Mouse (Mus musculus): ENCODE data around the gene Alox5ap. TPM values are rescaled to one million over a fixed set of nuclear protein-coding genes. Genes with fewer than 3 reads are reported as not detected.

Alox5ap gene
- polyA plus RNA-seq, 1 experiment from 2014 or later = 17.9 TPM

DNA sequence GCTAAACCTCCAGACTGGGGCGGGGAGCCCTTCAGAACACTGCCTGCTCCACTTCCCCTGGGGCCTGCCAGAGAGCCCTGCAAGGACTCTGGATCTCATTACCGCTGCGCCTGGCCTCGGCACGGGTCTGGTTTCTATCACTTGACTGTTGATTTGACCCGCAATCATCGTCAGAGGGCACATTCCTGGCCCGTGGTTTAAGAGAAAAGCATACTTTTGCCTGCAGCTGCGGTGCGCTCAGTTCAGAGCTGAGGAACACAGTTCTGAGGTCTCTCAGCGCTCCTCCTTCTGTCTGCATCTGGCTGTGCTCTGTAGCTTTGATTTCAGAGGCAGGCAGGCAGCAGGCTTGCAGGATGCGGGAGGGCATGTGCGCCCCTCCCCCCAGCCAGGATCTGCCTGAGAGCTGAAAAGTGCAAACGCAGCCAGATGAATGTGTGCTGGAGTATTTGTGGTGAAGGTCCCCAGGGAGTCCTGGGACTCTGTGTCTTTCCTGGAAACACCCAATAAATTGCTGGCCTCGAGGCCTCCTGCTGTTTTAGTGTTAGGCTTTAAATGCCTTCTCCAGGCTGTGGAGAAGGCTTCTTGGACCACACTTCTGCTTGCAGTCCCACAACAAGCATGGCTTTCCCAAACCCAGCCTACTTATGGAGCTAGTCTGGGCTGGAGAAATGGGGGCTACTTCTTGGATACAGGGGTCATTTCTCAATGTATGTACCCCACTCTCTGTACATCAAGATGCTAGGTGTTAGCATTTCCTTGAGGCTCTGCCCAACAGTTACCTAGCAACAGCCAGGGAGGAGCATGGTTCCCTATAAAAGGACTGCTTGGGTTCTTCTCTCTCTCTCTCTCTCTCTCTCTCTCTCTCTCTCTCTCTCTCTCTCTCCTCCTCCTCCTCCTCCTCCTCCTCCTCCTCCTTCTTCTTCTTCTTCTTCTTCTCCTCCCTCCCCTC is 56.2 kb downstream of the Alox5ap start:
- Histone ChIP-seq H3K4me2 (peak overlapping the region; percentile 34), H3K36me3 (no peaks in the 10 kb centered on the region), H3K27ac (0 out of 2 replicates have a peak overlapping the region, but pooled peaks have one; percentile 53), H3K27me3 (replicated peaks) (peaks cover 50% of the 10 kb centered on the region), H3K9ac (no peak overlapping the region), H3K9me3 (replicated peaks) (no peaks in the 10 kb centered on the region), H3K4me3 (no peak overlapping the region), H3K4me1 (peaks cover 13% of the 10 kb centered on the region)
- peak; percentile 54 for ATAC-seq
- 6% methylated on average over 15 of the region's 15 CpGs for WGBS (ENCODE audit: insufficient replicate concordance)

DNA sequence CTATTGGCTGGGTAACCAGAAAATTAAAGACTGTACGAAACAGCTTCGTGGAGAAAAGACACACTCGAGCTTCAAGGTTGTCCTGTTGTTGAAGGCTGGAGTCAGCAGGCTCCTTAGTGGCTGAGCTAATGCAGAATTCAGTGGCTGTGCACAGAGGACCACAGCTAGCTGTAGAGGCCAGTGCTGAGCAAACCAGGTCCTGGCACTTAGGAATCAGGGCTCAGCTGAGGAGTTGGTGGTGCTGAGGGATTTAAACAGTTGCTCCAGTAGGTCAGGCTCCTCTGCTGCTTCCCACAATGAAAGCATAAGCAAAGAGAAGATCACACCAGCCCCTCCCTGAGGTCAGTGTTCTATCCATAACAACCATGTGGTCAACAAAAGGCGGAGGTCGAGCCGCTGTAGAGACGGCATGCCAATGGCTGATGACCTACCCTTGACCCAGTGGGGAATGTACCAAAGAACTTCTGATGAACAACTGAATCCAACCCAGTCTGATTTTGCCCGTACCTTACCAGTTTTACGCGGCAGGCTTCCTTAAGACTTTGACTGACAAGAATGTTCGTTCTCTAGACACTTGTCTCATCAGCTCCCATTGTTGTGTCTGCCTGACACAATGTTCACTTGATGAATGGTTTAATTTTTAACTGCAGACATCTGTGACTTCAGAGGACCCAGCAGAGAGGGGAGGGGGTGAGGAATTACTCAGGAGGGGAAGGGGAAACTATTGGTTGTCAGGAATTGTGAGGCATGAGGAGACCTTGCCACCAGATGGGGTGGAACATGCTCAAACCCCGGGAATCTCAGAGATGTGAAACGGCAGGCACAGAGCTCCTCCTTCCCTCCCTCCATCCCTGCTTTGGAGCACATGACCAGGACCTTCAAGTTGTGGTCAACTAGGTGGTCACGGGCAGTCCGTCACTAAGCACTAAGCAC is 57.6 kb downstream of the Alox5ap start:
- Histone ChIP-seq H3K4me3 (no peak overlapping the region), H3K27ac (no peak overlapping the region), H3K4me1 (peaks cover 13% of the 10 kb centered on the region), H3K9me3 (replicated peaks) (no peaks in the 10 kb centered on the region), H3K27me3 (replicated peaks) (peaks cover 46% of the 10 kb centered on the region), H3K9ac (no peak overlapping the region), H3K36me3 (no peaks in the 10 kb centered on the region), H3K4me2 (peak overlapping the region; percentile 17; the same call in 1 of the 2 replicates)
- WGBS (ENCODE audit: insufficient replicate concordance) = 51% methylated on average over 15 of the region's 15 CpGs
- ATAC-seq = peak; percentile 28; the same call in 1 of the 2 replicates

DNA sequence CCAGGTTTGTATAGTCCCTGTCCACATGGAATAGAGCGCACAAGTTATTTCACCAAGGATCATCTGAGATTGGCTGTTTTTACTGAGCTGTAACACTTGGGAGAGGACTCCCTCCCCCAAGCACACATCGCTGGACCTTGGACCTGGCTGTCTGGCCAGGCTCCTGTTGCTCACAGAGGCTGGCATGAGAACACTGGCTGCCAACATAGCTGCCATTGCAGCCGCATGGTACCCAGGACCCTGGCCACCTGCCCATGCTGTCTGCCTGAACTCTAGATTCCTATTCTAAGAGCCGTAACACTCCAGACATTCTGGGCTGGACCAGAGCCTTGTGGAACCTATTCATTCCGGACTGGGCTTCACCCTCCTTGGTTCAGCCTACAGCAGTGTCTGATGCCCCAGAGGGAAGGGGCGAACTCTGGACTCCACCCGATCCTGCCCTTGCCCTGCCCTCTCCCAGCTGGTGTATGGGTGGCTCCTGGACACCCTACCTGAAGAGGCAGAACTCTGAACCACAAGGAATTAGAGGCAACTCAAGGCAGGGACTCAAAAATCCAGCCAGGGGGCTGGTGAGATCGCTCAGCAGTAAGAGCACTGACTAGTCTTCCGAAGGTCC is 58.5 kb downstream of the Alox5ap start:
- Histone ChIP-seq H3K9me3 (replicated peaks) (no peaks in the 10 kb centered on the region), H3K4me1 (peaks cover 13% of the 10 kb centered on the region), H3K4me2 (no peak overlapping the region), H3K36me3 (no peaks in the 10 kb centered on the region), H3K27ac (no peak overlapping the region), H3K27me3 (replicated peaks) (peaks cover 45% of the 10 kb centered on the region), H3K4me3 (no peak overlapping the region), H3K9ac (no peak overlapping the region)
- ATAC-seq = no peak
- 74% methylated on average over 9 of the region's 9 CpGs for WGBS (ENCODE audit: insufficient replicate concordance)

DNA sequence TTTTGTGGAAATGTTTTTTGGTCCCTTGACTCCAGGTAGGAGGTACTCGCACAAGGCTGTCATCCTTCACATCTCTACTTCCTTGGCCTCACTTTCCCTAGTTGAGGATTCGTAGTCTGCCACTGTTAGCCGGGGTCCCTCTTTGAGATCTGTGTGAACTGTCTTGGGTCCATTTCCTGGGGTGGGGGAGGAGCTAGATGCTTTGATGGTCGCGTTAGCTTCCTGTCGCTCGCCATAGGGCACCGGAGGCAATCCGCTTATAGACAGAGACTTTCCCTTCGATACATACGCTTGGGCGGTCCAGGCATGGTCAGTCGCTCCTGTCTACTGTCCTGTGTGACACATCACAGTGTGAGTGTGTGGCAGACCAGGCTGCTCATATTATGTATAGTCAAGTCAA is 60.2 kb downstream of the Alox5ap start:
- ATAC-seq = no peak
- Histone ChIP-seq H3K36me3 (no peaks in the 10 kb centered on the region), H3K9me3 (replicated peaks) (no peaks in the 10 kb centered on the region), H3K4me1 (peaks cover 13% of the 10 kb centered on the region), H3K27me3 (replicated peaks) (peaks cover 33% of the 10 kb centered on the region), H3K4me3 (no peak overlapping the region), H3K9ac (no peak overlapping the region), H3K27ac (no peak overlapping the region), H3K4me2 (no peak overlapping the region)
- WGBS (ENCODE audit: insufficient replicate concordance) = 40% methylated on average over 13 of the region's 13 CpGs

DNA sequence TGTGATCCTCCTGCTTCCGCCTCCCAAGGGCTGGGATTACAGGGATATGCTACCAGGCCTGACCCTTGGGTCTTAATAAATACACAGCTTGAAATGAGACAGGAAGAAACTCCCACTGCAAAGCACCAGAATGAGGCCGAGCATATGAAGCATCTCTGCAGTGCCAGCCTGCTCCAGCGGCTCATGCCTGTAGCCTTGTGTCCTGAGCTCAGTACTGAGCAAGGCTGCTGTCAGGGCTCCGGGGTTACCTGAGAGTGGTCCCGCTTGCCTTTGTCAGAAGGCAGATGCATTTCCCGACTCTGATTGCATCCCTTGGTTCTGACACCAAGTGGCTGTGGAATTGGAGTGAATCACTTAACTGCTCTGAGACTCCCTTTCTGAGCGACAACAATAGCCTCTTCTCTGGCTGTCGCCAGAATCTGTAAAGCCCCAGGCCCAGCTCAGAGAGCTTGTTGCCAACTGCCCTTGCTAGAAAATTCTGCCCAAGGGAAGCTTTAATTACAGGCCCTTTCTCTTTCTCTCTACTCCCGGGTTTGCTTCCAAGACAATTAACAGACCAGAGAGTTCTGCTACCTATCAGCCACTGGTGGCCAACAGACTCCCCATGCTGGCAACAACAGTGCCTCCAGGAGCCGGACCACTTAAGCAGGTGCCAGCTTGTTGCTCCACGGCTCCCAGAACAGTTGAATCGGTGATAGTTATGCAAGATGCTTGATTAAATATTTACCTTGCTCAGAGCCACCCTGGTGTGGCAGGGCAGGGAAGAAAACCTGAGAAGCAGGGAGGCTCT is 64.7 kb downstream of the Alox5ap start:
- no peak overlapping the region for H3K27ac ChIP-seq
- 62% methylated on average over 12 of the region's 12 CpGs for WGBS (ENCODE audit: insufficient replicate concordance)
- no peak overlapping the region for H3K4me2 ChIP-seq
- peaks cover 3% of the 10 kb centered on the region; the same call in 1 of the 2 replicates for H3K27me3 ChIP-seq (replicated peaks)
- H3K4me1 ChIP-seq = peaks cover 27% of the 10 kb centered on the region
- no peak for ATAC-seq
- no peaks in the 10 kb centered on the region for H3K36me3 ChIP-seq
- H3K4me3 ChIP-seq = no peak overlapping the region
- no peaks in the 10 kb centered on the region for H3K9me3 ChIP-seq (replicated peaks)
- H3K9ac ChIP-seq = no peak overlapping the region

DNA sequence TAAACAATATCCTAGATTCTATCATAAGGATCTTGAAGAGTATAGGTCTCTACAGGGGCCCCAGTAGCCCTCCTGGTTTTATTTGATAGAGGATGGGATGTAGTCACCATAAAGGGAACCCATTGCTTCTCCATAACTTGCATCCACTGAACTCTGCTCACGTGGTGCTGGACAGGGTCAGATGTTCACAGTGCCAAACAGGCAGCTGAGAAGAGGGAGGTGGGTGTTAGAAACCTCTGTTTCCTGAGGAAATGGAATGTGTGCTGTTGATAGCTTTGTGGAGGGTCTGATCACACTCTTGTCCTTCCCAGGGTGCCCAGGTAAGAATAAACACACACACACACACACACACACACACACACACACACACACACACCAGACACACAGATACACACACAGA is 66.0 kb downstream of the Alox5ap start:
- H3K4me3 ChIP-seq = no peak overlapping the region
- no peak overlapping the region for H3K4me2 ChIP-seq
- peaks cover 28% of the 10 kb centered on the region for H3K4me1 ChIP-seq
- no peak overlapping the region for H3K27ac ChIP-seq
- H3K36me3 ChIP-seq = no peaks in the 10 kb centered on the region
- 0 out of 2 replicates have a peak, but pooled peaks cover 2% of the 10 kb centered on the region for H3K27me3 ChIP-seq (replicated peaks)
- no peak overlapping the region for H3K9ac ChIP-seq
- ATAC-seq = no peak
- H3K9me3 ChIP-seq (replicated peaks) = no peaks in the 10 kb centered on the region
- WGBS (ENCODE audit: insufficient replicate concordance) = 13% methylated on average over 1 of the region's 1 CpGs

DNA sequence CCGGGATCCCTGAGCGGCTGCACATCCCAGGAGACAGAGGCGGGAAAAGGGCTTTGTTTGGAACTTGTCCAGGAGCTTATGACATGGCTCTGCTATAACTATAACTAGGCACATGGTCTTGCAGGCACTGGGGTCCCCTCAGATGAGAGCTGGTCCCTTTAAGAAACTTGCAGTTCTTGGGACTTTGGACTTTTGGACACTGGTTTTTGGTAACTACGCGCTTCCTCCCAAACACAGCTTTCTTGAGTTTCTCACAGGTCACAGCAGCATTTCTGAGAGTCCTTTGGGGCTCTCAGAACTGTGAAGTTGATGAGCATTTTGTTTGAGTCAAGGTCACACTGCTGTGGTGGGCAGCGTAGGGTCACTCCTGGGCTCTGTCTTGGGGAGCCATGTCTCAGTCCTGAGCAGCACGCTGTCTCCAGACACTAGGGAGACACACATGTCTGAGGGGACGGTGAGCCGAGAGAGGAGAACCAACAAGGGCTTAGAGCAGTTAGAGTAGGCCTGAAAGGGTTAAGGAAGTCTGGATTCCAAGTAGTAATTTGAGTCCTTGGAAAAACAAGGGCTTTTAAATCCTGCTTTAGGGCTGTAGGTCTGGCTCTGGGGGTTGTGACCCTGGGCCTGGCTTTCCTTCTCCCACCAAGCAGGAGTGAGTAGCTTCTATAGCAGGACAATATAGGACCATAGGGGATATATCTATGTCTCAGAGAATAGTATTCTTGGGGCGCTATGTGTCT is 67.0 kb downstream of the Alox5ap start:
- 76% methylated on average over 10 of the region's 10 CpGs for WGBS (ENCODE audit: insufficient replicate concordance)
- H3K4me2 ChIP-seq = no peak overlapping the region

DNA sequence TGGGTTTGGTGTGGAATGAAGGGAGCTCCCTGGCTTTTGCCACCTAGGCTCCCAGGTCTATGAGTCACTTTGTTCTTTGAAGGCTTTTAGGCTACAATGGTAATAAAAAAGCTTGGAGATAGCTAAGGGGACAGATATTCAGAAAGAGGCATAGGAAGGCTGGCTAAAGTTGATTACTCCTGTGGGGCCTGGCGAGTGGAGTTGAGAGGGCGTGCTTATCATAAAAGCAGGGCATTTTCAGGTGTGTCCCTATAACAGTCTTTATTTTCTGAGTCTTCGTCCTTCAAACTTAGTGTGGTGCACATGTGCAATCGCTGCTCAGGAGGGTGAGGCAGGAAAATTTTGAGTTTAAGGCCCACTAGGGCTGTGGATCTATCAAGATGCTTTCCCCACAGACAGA is 68.2 kb downstream of the Alox5ap start:
- Histone ChIP-seq H3K4me1 (peaks cover 28% of the 10 kb centered on the region), H3K9me3 (replicated peaks) (no peaks in the 10 kb centered on the region), H3K27me3 (replicated peaks) (no peaks in the 10 kb centered on the region; the same call in 1 of the 2 replicates), H3K27ac (peak overlapping the region; percentile 59; the same call in 1 of the 2 replicates), H3K36me3 (no peaks in the 10 kb centered on the region), H3K9ac (no peak overlapping the region), H3K4me3 (no peak overlapping the region), H3K4me2 (no peak overlapping the region)
- ATAC-seq = peak; percentile 73
- 29% methylated on average over 4 of the region's 4 CpGs for WGBS (ENCODE audit: insufficient replicate concordance)

More for the DNA sequence above, 67.0 kb downstream of the Alox5ap start:
- Histone ChIP-seq H3K27ac (no peak overlapping the region), H3K9me3 (replicated peaks) (no peaks in the 10 kb centered on the region), H3K9ac (no peak overlapping the region), H3K4me3 (no peak overlapping the region), H3K4me1 (peaks cover 28% of the 10 kb centered on the region), H3K36me3 (no peaks in the 10 kb centered on the region), H3K27me3 (replicated peaks) (no peaks in the 10 kb centered on the region; the same call in 1 of the 2 replicates)
- no peak for ATAC-seq

DNA sequence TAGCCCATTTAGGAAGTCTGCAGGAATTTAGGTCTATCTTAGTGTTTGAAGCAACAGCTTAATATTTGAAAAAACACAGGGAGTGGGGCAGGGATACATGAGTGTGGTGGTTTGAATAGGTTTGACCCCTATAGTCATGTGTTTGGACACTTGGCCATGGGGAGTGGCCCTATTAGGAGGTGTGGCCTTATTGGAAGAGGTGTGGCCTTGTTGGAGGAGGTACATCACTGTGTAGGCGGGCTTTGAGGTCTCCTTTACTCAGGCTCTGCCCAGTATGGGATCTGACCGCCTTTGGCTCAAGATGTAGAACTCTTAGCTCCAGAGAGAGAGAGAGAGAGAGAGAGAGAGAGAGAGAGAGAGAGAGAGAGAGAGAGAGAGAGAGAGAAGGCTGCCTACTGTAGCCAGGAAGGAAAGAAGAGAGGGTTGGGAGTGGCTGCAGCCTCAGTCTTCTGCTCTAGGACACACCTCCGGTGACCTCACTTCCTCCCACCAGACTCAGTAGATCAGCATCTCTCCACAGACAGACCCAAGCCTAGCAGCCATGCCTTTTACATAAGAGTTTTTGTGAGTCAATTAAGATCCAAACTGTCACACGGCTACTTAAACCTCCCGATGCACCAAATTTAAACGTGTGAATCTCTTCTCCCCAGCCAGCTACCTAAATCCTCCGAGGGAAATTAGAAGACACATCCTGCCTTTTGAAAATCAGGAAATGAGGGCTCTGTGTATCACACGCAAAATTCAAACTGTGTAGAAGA is 69.6 kb downstream of the Alox5ap start:
- Histone ChIP-seq H3K4me1 (peaks cover 28% of the 10 kb centered on the region), H3K27ac (no peak overlapping the region), H3K27me3 (replicated peaks) (no peaks in the 10 kb centered on the region; the same call in 1 of the 2 replicates), H3K4me2 (no peak overlapping the region), H3K4me3 (no peak overlapping the region), H3K9ac (no peak overlapping the region), H3K9me3 (replicated peaks) (no peaks in the 10 kb centered on the region), H3K36me3 (no peaks in the 10 kb centered on the region)
- WGBS (ENCODE audit: insufficient replicate concordance) = 79% methylated on average over 8 of the region's 8 CpGs
- no peak for ATAC-seq

DNA sequence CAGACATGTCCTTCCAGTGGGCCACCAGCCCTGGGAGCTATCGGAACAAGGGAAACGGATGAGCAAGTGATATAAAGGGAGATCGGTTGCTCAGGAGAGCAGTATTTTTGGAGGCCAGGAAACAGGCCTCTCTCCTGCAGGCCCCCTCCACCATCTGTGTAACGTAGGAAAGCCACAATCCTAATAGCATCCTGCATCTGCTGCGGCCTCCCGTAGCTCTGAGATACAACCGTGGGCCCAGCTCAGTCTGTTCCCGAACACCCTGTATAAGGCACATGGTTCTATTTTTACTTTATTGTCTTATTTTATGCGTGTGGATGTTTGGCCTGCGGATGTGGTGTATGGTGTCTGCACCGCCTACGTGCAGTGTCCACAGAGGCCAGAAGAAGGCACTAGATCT is 70.4 kb downstream of the Alox5ap start:
- 78% methylated on average over 12 of the region's 12 CpGs for WGBS (ENCODE audit: insufficient replicate concordance)

More for the DNA sequence above, 70.4 kb downstream of the Alox5ap start:
- Histone ChIP-seq H3K4me3 (no peak overlapping the region), H3K27me3 (replicated peaks) (no peaks in the 10 kb centered on the region; the same call in 1 of the 2 replicates), H3K4me1 (peaks cover 28% of the 10 kb centered on the region), H3K4me2 (no peak overlapping the region), H3K27ac (no peak overlapping the region), H3K36me3 (no peaks in the 10 kb centered on the region), H3K9me3 (replicated peaks) (no peaks in the 10 kb centered on the region), H3K9ac (no peak overlapping the region)
- ATAC-seq = no peak
